Mouse (Mus musculus): ENCODE data around the gene Slco1a1. TPM values are rescaled to one million over a fixed set of nuclear protein-coding genes. Genes with fewer than 3 reads are reported as not detected.
"Not testable (repeated sequence)": the region's sequence is repeated elsewhere in the genome, so short reads cannot be mapped to it uniquely, and the experiment has no call there.

Slco1a1 gene
- polyA plus RNA-seq, 1 experiment from 2014 or later = not detected

DNA sequence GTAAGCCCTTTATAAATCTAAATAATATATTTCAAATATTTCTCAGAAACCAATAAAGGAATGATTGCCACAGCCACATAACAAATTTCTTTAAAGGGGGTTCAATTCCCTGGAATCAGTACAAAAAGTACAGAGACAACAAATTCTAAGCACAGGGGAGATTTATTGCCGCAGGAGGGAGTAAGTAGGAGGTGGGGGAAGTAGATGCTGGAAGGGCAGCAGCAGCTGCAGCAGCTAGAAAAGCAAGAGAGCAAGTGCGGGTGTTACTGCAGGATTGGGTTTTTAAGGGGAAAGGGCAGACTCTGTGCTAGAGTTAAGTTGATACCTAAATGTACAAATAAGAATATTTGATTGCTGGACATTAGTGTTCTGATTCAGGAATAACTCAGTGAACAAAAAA lies 57.0 kb downstream of the Slco1a1 start:
- WGBS = 56% methylated on average over 2 of the region's 2 CpGs
- no peak overlapping the region for H3K4me2 ChIP-seq (ENCODE audit: low read length)
- ATAC-seq (ENCODE audit: insufficient number of reproducible peaks, insufficient read depth, low FRiP score, low read depth) = no peak
- no peaks in the 10 kb centered on the region for H3K4me1 ChIP-seq (ENCODE audit: control insufficient read depth in 2 of 2, insufficient read depth in 2 of 2, low read length in 2 of 2)
- H3K36me3 ChIP-seq (ENCODE audit: control insufficient read depth, insufficient read depth, low read length) = no peaks in the 10 kb centered on the region
- no peak overlapping the region for H3K27ac ChIP-seq (replicated peaks in 1 of 2; ENCODE audit: control insufficient read depth in 1 of 2, insufficient read depth in 1 of 2, low read depth in 2 of 2, low read length in 2 of 2)
- H3K4me3 ChIP-seq (ENCODE audit: control insufficient read depth in 1 of 2, insufficient read depth in 1 of 2, low read depth in 1 of 2, low read length in 2 of 2) = no peak overlapping the region
- H3K9me3 ChIP-seq (ENCODE audit: control insufficient read depth, low read length) = no peaks in the 10 kb centered on the region
- H3K9ac ChIP-seq (ENCODE audit: low read length) = no peak overlapping the region
- no peaks in the 10 kb centered on the region for H3K27me3 ChIP-seq (ENCODE audit: control insufficient read depth, insufficient read depth, low read length)

DNA sequence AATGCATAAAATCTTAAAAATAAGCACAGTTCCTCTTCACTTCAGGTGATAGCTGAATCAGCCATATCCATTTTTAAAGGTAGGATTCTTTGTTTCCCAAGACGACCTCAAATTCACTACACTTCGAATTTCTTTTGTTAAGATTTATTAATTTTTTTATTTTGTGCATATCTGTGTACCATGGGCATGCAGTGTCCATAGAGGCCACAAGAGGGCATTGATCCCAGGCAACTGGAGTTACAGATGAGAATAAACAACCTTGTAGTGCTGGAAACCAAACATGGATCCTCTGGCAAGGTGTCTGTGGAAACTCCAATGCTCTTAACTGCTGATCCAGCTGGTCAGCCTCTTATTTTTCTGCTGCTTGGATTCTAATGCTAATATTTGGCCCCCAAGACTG lies 58.5 kb downstream of the Slco1a1 start:
- Histone ChIP-seq H3K4me2 (ENCODE audit: low read length) (no peak overlapping the region), H3K9me3 (ENCODE audit: control insufficient read depth, low read length) (no peaks in the 10 kb centered on the region), H3K27me3 (ENCODE audit: control insufficient read depth, insufficient read depth, low read length) (no peaks in the 10 kb centered on the region), H3K4me1 (ENCODE audit: control insufficient read depth in 2 of 2, insufficient read depth in 2 of 2, low read length in 2 of 2) (no peaks in the 10 kb centered on the region), H3K27ac (replicated peaks in 1 of 2; ENCODE audit: control insufficient read depth in 1 of 2, insufficient read depth in 1 of 2, low read depth in 2 of 2, low read length in 2 of 2) (no peak overlapping the region), H3K9ac (ENCODE audit: low read length) (no peak overlapping the region), H3K36me3 (ENCODE audit: control insufficient read depth, insufficient read depth, low read length) (no peaks in the 10 kb centered on the region), H3K4me3 (ENCODE audit: control insufficient read depth in 1 of 2, insufficient read depth in 1 of 2, low read depth in 1 of 2, low read length in 2 of 2) (no peak overlapping the region)
- 48% methylated on average over 2 of the region's 2 CpGs for WGBS
- ATAC-seq (ENCODE audit: insufficient number of reproducible peaks, insufficient read depth, low FRiP score, low read depth) = no peak

DNA sequence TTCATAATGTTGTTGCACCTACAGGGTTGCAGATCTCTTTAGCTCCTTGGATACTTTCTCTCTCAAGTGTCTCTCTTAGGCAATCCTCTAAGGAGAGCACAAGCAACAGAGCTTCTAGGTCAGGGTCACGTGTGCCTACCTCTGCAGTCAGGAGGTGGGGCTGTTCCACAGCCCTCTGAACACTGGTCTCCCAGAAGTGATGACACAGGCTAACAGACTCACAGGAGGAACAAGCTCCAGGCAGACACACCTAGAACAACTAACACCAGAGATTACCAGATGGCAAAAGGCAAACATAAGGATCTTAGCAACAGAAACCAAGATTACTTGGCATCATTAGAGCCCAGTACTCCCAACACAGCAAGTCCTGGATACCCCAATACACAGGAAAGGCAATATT lies 64.2 kb downstream of the Slco1a1 start:
- Histone ChIP-seq H3K4me2 (ENCODE audit: low read length) (no peak overlapping the region), H3K27me3 (ENCODE audit: control insufficient read depth, insufficient read depth, low read length) (no peaks in the 10 kb centered on the region), H3K9me3 (ENCODE audit: control insufficient read depth, low read length) (no peaks in the 10 kb centered on the region), H3K27ac (replicated peaks in 1 of 2; ENCODE audit: control insufficient read depth in 1 of 2, insufficient read depth in 1 of 2, low read depth in 2 of 2, low read length in 2 of 2) (no peak overlapping the region), H3K9ac (ENCODE audit: low read length) (no peak overlapping the region), H3K4me1 (ENCODE audit: control insufficient read depth in 2 of 2, insufficient read depth in 2 of 2, low read length in 2 of 2) (no peaks in the 10 kb centered on the region), H3K36me3 (ENCODE audit: control insufficient read depth, insufficient read depth, low read length) (no peaks in the 10 kb centered on the region), H3K4me3 (ENCODE audit: control insufficient read depth in 1 of 2, insufficient read depth in 1 of 2, low read depth in 1 of 2, low read length in 2 of 2) (no peak overlapping the region)
- no peak for ATAC-seq (ENCODE audit: insufficient number of reproducible peaks, insufficient read depth, low FRiP score, low read depth)
- WGBS = 39% methylated on average over 1 of the region's 1 CpGs

DNA sequence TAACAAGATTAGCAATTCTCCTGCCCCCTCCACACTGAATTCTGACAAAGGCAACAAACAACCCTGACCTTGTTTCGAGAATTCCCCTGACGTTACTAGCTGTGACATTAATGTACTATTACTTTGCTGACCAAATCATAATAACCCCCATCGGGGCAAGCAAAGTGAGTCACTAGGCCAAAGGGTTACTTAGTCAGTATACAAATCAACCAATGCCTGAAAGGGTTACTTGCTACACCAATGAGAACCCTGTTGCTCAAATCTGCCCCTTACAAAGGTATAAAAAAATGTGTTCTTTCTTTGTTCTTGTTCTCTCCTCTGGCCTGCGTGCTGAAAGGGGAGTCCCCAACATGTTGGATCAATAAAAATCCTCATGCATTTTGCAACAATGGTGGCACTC lies 71.0 kb downstream of the Slco1a1 start:
- WGBS = 76% methylated on average over 4 of the region's 4 CpGs
- ATAC-seq (ENCODE audit: insufficient number of reproducible peaks, insufficient read depth, low FRiP score, low read depth) = not testable (repeated sequence)

DNA sequence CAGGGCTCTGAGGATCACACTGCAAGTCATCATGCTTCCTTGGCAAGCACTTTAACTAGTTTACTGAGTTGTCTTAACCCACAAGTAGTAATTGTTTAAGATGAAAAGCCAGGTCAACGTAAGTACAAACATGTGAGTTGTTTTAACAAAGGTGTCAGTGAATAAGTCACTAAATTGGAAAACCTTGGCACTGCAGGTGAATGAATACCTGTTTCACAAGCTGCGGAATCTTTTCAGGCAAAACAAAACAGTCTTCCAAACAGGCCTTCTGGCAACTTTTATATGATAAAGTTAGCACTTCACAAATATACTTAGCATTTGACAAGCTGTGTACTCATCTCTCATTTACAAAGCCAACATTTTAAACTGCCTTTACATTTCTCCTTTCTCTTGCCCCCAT lies 75.1 kb downstream of the Slco1a1 start:
- H3K9me3 ChIP-seq (ENCODE audit: control insufficient read depth, low read length) = no peaks in the 10 kb centered on the region
- WGBS = 81% methylated on average over 2 of the region's 2 CpGs

More for the DNA sequence above, 71.0 kb downstream of the Slco1a1 start:
- not testable (repeated sequence) for H3K4me1 ChIP-seq (ENCODE audit: control insufficient read depth in 2 of 2, insufficient read depth in 2 of 2, low read length in 2 of 2); H3K27me3 ChIP-seq (ENCODE audit: control insufficient read depth, insufficient read depth, low read length); H3K27ac ChIP-seq (replicated peaks in 1 of 2; ENCODE audit: control insufficient read depth in 1 of 2, insufficient read depth in 1 of 2, low read depth in 2 of 2, low read length in 2 of 2); H3K4me2 ChIP-seq (ENCODE audit: low read length); H3K9ac ChIP-seq (ENCODE audit: low read length); H3K9me3 ChIP-seq (ENCODE audit: control insufficient read depth, low read length); H3K36me3 ChIP-seq (ENCODE audit: control insufficient read depth, insufficient read depth, low read length); H3K4me3 ChIP-seq (ENCODE audit: control insufficient read depth in 1 of 2, insufficient read depth in 1 of 2, low read depth in 1 of 2, low read length in 2 of 2)

DNA sequence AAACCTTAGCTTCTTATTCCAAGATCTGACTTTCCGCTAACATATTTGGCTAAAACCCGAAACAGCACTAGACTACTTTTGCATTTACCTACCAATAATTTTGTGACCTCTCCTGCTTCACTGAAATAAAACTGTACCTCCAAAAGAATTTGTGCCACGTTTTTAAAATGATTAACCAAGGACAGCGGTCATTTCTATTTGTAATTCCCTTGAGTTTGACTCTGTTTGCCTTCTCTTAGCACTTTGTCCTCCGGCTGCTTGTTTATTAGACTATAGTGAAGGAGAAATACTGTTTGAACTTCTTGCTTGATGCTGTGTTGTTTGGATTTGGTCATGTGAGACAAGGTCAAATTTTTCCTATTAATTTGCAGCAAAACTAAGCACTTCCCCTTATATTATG lies 78.0 kb downstream of the Slco1a1 start:
- H3K9ac ChIP-seq (ENCODE audit: low read length) = no peak overlapping the region
- H3K27ac ChIP-seq (replicated peaks in 1 of 2; ENCODE audit: control insufficient read depth in 1 of 2, insufficient read depth in 1 of 2, low read depth in 2 of 2, low read length in 2 of 2) = no peak overlapping the region
- H3K27me3 ChIP-seq (ENCODE audit: control insufficient read depth, insufficient read depth, low read length) = no peaks in the 10 kb centered on the region
- 77% methylated on average over 5 of the region's 5 CpGs for WGBS
- H3K4me1 ChIP-seq (ENCODE audit: control insufficient read depth in 2 of 2, insufficient read depth in 2 of 2, low read length in 2 of 2) = no peaks in the 10 kb centered on the region
- H3K4me3 ChIP-seq (ENCODE audit: control insufficient read depth in 1 of 2, insufficient read depth in 1 of 2, low read depth in 1 of 2, low read length in 2 of 2) = no peak overlapping the region
- H3K4me2 ChIP-seq (ENCODE audit: low read length) = no peak overlapping the region
- ATAC-seq (ENCODE audit: insufficient number of reproducible peaks, insufficient read depth, low FRiP score, low read depth) = no peak
- no peaks in the 10 kb centered on the region for H3K9me3 ChIP-seq (ENCODE audit: control insufficient read depth, low read length)
- no peaks in the 10 kb centered on the region for H3K36me3 ChIP-seq (ENCODE audit: control insufficient read depth, insufficient read depth, low read length)

More for the DNA sequence above, 75.1 kb downstream of the Slco1a1 start:
- no peak overlapping the region for H3K4me2 ChIP-seq (ENCODE audit: low read length)
- no peaks in the 10 kb centered on the region for H3K4me1 ChIP-seq (ENCODE audit: control insufficient read depth in 2 of 2, insufficient read depth in 2 of 2, low read length in 2 of 2)
- no peak for ATAC-seq (ENCODE audit: insufficient number of reproducible peaks, insufficient read depth, low FRiP score, low read depth)
- H3K27ac ChIP-seq (replicated peaks in 1 of 2; ENCODE audit: control insufficient read depth in 1 of 2, insufficient read depth in 1 of 2, low read depth in 2 of 2, low read length in 2 of 2) = no peak overlapping the region
- H3K36me3 ChIP-seq (ENCODE audit: control insufficient read depth, insufficient read depth, low read length) = no peaks in the 10 kb centered on the region
- no peaks in the 10 kb centered on the region for H3K27me3 ChIP-seq (ENCODE audit: control insufficient read depth, insufficient read depth, low read length)
- no peak overlapping the region for H3K4me3 ChIP-seq (ENCODE audit: control insufficient read depth in 1 of 2, insufficient read depth in 1 of 2, low read depth in 1 of 2, low read length in 2 of 2)
- H3K9ac ChIP-seq (ENCODE audit: low read length) = no peak overlapping the region

DNA sequence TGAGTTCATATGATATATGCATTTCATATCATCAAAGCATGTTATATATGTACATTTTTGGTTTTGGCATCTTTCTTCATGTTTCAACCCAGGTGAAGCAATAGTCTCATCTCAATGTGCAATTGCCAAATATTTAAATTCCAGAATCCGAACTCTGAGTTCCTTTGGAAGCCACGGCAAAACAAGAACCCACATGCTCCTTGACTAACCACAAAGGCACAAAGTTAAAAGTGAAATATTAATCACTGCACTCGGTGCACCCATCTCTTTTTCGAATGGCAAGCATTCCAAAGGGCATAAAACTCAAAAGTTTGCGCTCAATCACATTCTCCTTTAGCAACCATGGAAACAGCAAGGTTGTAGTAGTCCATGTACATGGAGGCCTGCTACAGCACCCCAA lies 80.7 kb downstream of the Slco1a1 start:
- Histone ChIP-seq H3K4me3 (ENCODE audit: control insufficient read depth in 1 of 2, insufficient read depth in 1 of 2, low read depth in 1 of 2, low read length in 2 of 2) (no peak overlapping the region), H3K27me3 (ENCODE audit: control insufficient read depth, insufficient read depth, low read length) (no peaks in the 10 kb centered on the region), H3K9me3 (ENCODE audit: control insufficient read depth, low read length) (no peaks in the 10 kb centered on the region), H3K36me3 (ENCODE audit: control insufficient read depth, insufficient read depth, low read length) (no peaks in the 10 kb centered on the region), H3K27ac (replicated peaks in 1 of 2; ENCODE audit: control insufficient read depth in 1 of 2, insufficient read depth in 1 of 2, low read depth in 2 of 2, low read length in 2 of 2) (no peak overlapping the region), H3K4me1 (ENCODE audit: control insufficient read depth in 2 of 2, insufficient read depth in 2 of 2, low read length in 2 of 2) (no peaks in the 10 kb centered on the region), H3K4me2 (ENCODE audit: low read length) (no peak overlapping the region), H3K9ac (ENCODE audit: low read length) (no peak overlapping the region)
- 84% methylated on average over 5 of the region's 5 CpGs for WGBS
- ATAC-seq (ENCODE audit: insufficient number of reproducible peaks, insufficient read depth, low FRiP score, low read depth) = no peak

DNA sequence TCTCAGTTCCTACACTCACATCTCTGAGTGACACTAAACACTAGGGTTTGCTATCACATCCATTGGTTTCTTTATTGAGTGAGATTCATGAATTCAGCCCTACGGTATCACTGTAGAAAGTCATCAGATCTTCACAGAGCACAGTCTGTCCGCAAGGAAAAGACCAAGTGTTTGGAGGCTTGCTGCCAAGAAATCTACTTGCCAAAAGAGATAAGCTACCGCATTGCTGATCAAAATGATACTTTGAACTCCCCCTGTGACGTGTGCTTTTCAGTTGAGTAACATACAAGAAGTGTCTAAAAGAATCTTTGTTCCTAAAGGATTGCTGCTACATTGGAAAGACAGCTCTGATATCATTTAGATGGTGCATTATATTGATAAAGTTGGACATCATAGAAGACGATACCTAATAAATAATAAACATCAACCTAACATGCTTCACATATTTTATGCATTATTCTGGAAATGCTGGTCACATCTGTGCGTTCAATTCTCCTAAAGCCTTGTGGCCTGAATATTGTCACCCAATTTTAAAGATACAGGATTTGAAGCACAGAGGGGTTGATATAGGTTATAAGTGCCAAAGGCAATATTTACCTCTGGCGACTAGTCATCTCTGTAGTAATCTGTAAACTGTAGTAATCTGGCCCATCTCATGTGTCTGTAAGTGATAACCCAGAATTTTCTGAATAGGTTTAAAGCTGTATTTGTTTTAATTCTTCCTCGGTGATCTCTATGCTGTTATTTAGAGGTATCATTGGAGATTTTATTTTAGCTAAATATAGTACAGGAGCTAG lies 88.8 kb downstream of the Slco1a1 start:
- no peak overlapping the region for H3K9ac ChIP-seq (ENCODE audit: low read length)
- no peaks in the 10 kb centered on the region for H3K4me1 ChIP-seq (ENCODE audit: control insufficient read depth in 2 of 2, insufficient read depth in 2 of 2, low read length in 2 of 2)
- ATAC-seq (ENCODE audit: insufficient number of reproducible peaks, insufficient read depth, low FRiP score, low read depth) = no peak
- no peak overlapping the region for H3K4me2 ChIP-seq (ENCODE audit: low read length)
- no peaks in the 10 kb centered on the region for H3K36me3 ChIP-seq (ENCODE audit: control insufficient read depth, insufficient read depth, low read length)
- H3K27ac ChIP-seq (replicated peaks in 1 of 2; ENCODE audit: control insufficient read depth in 1 of 2, insufficient read depth in 1 of 2, low read depth in 2 of 2, low read length in 2 of 2) = no peak overlapping the region
- H3K9me3 ChIP-seq (ENCODE audit: control insufficient read depth, low read length) = no peaks in the 10 kb centered on the region
- no peaks in the 10 kb centered on the region for H3K27me3 ChIP-seq (ENCODE audit: control insufficient read depth, insufficient read depth, low read length)
- H3K4me3 ChIP-seq (ENCODE audit: control insufficient read depth in 1 of 2, insufficient read depth in 1 of 2, low read depth in 1 of 2, low read length in 2 of 2) = no peak overlapping the region
- WGBS = 64% methylated on average over 8 of the region's 8 CpGs

Data from heart, embryonic 14.5 days (tissue).